Mouse (Mus musculus) forelimb bud, embryonic 11.5 days (tissue): ENCODE measurements around the gene Aldh9a1.

ENCODE experiments used
- DNase-seq: peaks from one replicate; pipeline ENCODE4 v3.0.0-alpha.2; 2012; ENCODE audit warnings: low read depth, low spot score

Gene Aldh9a1

DNA sequence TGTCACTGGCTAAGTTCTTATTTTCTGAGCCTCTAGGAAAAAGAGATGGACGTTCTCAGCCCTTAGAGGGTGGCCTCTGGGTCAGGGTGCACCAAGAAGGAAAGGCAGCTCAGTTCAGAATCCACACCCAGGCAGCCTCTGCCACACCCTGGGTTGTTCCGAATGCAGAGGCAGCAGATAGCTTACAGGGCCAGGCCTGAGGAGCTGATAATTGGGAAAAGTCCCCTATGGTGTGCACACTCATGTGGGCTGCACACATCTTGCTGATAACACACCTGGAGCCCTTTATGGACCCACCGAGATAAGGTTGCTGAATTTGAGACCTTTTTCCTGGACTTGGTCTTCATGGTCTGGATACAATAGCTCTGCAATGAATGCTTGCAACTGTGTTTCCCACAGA lies 34.4 kb downstream of the Aldh9a1 start:
- DNase-seq, result no peak

GRCm38 (mm10) chr1:167385211-167385610 lies 35.4 kb downstream of the Aldh9a1 start:
- DNase-seq, result no peak

GRCm38 (mm10) chr1:167385636-167386035 lies 35.8 kb downstream of the Aldh9a1 start:
- DNase-seq, result no peak

- no peak for DNase-seq
Observed at GRCm38 (mm10) chr1:167386466-167386865, 36.7 kb downstream of the Aldh9a1 start.

- DNase-seq, result no peak
Observed at GRCm38 (mm10) chr1:167387310-167387709, 37.5 kb downstream of the Aldh9a1 start.

DNA sequence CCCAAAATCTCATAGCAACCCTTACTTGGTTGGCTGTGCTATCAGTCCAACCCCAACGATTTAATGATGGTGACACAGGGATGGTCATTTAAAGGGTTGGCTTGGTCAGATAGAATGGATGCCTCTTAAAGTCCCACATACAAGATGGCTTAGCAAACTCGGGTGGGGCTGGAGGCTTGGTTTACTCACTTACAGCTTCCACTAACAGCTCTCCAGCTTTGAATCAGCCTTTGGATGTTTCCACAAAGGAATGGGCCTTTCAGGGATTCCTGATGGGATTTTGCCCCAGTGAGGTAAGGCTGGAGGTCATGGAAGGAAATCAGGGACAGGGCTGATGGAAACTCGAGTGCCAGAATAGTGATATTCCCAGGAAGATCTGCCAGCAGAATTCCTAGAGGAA lies 38.0 kb downstream of the Aldh9a1 start:
- no peak for DNase-seq

DNA sequence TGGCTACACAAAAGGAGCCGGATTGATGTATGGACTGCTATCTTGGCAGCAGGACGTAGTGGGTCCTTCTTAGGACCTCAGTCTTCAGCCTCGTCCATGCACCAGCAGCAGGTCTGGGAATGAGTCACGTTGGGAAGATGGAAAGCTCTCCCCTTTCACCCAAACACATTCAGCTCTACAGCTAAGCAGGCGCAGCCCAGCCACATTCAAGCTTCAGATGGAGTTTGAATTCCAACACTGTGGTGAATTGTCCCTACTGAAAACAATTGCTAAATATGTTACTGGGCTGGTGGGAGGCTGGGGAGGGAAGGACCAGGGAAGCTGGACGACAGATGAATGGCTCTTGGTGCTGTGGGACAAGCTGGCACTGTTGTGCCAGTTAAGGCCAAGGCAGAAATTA lies 38.8 kb downstream of the Aldh9a1 start:
- DNase-seq, result no peak

DNA sequence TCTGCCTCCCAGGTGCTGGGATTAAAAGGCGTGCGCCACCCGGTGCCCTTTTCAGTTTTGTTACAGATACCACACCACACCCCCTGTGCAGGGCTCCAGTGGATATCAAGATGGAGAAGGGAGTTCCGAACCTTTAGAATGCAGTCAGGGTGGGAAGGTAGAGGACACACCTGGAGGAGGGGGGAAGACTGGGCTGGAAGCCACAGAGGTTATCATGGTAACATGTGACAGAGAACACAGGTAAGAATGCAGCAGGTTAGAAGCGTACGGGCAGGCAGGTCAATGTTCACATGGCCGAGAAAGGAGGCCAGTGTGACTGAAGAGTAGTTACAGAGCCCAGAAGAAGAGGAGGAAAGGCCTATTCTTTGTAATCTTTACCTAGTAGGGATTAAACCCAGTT lies 39.8 kb downstream of the Aldh9a1 start:
- DNase-seq, result no peak

DNA sequence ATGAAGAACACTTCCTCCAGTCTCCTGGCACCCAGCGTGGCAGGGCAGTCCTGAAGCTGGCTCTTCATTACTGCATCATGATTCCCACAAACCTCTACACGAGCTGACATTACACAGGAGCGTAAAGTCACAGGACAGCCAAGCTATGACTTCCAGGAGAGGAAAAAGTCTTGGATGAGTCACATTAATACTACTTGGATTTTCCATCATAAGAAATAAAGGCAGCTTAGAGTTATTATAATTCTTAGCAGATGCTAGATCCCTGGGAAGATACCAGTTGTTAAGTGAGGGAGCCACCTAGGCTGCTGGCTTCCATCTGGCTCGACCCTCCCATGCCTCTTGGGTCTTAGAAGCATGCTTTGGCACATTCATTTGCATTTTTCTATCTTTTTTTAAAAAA lies 40.6 kb downstream of the Aldh9a1 start:
- no peak for DNase-seq

DNA sequence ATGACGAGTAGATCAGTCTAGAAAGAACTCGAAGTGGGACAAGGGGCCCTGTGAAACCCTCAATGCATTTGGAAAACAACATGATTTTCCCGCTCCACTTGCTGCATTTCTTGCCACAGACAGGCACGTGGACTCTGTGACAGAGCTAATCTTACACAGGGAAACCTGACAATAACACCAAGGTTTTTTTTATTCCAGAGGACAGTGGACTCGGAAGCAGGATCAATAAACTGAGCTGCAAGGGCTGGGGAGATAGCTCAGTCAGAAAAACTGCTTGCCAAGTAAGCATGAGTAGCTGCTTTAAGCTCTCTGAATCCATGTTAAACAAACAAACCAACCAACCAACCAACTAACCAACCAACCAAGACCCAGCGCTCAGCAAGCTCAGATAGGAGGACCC lies 41.5 kb downstream of the Aldh9a1 start:
- no peak for DNase-seq

GRCm38 (mm10) chr1:167392031-167392640 lies 42.3 kb downstream of the Aldh9a1 start:
- no peak for DNase-seq

- DNase-seq, result no peak
Observed at GRCm38 (mm10) chr1:167392687-167393086, 42.9 kb downstream of the Aldh9a1 start.

- DNase-seq, result no peak
Observed at GRCm38 (mm10) chr1:167393281-167393680, 43.5 kb downstream of the Aldh9a1 start.

- peak; percentile 96 for DNase-seq
Observed at GRCm38 (mm10) chr1:167393683-167394492, 44.1 kb downstream of the Aldh9a1 start, which contains the start of gene Mgst3. Mgst3 (minus strand) TSS chr1:167393841.

DNA sequence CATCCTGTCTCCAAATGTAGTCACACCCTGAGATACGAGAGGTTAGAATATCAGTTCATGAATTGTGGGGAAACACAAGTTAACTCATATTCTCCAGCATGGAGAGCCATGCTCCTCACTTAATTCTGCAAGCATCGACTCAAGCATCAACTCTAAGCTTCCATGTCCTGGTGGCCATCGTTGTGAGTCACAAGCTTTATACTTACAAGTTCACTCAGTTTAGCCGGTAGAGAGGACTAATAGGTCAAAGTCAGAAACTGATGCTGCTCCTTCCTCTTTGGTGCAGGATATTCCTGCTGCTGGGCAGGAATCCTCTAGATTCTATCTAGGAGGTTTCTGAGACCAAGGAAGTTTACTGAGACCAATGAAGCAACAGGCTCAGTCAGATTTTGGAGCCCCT lies 55.4 kb downstream of the Aldh9a1 start:
- DNase-seq, result no peak

- DNase-seq, result no peak
Observed at GRCm38 (mm10) chr1:167409601-167410000, 59.8 kb downstream of the Aldh9a1 start.

GRCm38 (mm10) chr1:167411991-167412715 lies 62.4 kb downstream of the Aldh9a1 start:
- DNase-seq, result no peak

DNA sequence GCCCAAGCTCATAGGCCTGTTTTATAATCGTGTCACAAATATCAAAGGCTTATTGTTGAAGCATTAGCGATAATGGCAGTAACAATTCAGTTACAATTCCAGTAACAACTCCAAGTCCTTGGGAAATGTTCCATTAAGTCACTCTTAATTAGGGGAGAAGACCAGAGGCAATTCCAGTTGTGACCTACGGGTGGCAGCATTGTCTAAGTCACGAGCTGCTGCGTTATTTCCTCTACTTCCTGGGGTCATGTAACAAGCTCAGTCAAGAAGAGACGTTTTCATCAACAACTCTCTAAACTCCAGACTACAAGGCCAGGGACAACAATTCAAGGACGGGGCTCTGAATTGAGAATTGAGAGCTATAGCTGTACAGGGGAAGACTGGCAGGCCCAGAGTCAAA lies 65.1 kb downstream of the Aldh9a1 start:
- DNase-seq, result peak; percentile 83
